Mouse (Mus musculus): ENCODE measurements at regions not wholly inside any gene's neighbourhood (a gene's known extent, or its start where the extent isn't known, plus 50 kb on each side); places are given as distances from the start of the nearest gene placed in this dataset.

- H3K4me3 ChIP-seq (ENCODE audit: insufficient read depth, low read depth, low read length), result no peak overlapping the region
- no peaks in the 10 kb centered on the region for H3K4me1 ChIP-seq (ENCODE audit: control insufficient read depth, insufficient read depth, low read length)
- WGBS, result 88% methylated on average over 2 of the region's 2 CpGs
Observed at GRCm38 (mm10) chr1:61331456-61331855, 307.2 kb upstream of the Pard3b start.

GRCm38 (mm10) chr1:61331906-61332305, 306.7 kb upstream of the Pard3b start:
- no peak for TF ChIP-seq CTCF (IDR thresholded peaks at IDR 0.05; ENCODE audit: insufficient read depth, low read depth, low read length)
- TF ChIP-seq POLR2A (IDR thresholded peaks at IDR 0.05; ENCODE audit: insufficient read depth, low read depth, low read length), result no peak
- no peaks in the 10 kb centered on the region for H3K4me1 ChIP-seq (ENCODE audit: control insufficient read depth, insufficient read depth, low read length)
- WGBS, result 51% methylated on average over 3 of the region's 3 CpGs
- no peak overlapping the region for H3K4me3 ChIP-seq (ENCODE audit: insufficient read depth, low read depth, low read length)
- H3K27ac ChIP-seq (ENCODE audit: insufficient read depth, low read depth, low read length), result no peak overlapping the region

More at GRCm38 (mm10) chr1:61331456-61331855, 307.2 kb upstream of the Pard3b start:
- TF ChIP-seq CTCF (IDR thresholded peaks at IDR 0.05; ENCODE audit: insufficient read depth, low read depth, low read length) (no peak), POLR2A (IDR thresholded peaks at IDR 0.05; ENCODE audit: insufficient read depth, low read depth, low read length) (no peak)
- no peak overlapping the region for H3K27ac ChIP-seq (ENCODE audit: insufficient read depth, low read depth, low read length)

- H3K27ac ChIP-seq (ENCODE audit: insufficient read depth, low read depth, low read length), result no peak overlapping the region
- TF ChIP-seq CTCF (IDR thresholded peaks at IDR 0.05; ENCODE audit: insufficient read depth, low read depth, low read length) (no peak), POLR2A (IDR thresholded peaks at IDR 0.05; ENCODE audit: insufficient read depth, low read depth, low read length) (no peak)
- 66% methylated on average over 2 of the region's 2 CpGs for WGBS
- H3K4me3 ChIP-seq (ENCODE audit: insufficient read depth, low read depth, low read length), result no peak overlapping the region
- no peaks in the 10 kb centered on the region for H3K4me1 ChIP-seq (ENCODE audit: control insufficient read depth, insufficient read depth, low read length)
Observed at GRCm38 (mm10) chr1:61336367-61336766, 302.3 kb upstream of the Pard3b start.

- H3K4me1 ChIP-seq (ENCODE audit: control insufficient read depth, insufficient read depth, low read length), result no peaks in the 10 kb centered on the region
- WGBS, result 94% methylated on average over 1 of the region's 1 CpGs
- H3K4me3 ChIP-seq (ENCODE audit: insufficient read depth, low read depth, low read length), result no peak overlapping the region
- no peak overlapping the region for H3K27ac ChIP-seq (ENCODE audit: insufficient read depth, low read depth, low read length)
- no peak for TF ChIP-seq POLR2A (IDR thresholded peaks at IDR 0.05; ENCODE audit: insufficient read depth, low read depth, low read length)
- no peak for TF ChIP-seq CTCF (IDR thresholded peaks at IDR 0.05; ENCODE audit: insufficient read depth, low read depth, low read length)
Observed at GRCm38 (mm10) chr1:61352921-61353320, 285.7 kb upstream of the Pard3b start.

GRCm38 (mm10) chr1:61353481-61353880, 285.1 kb upstream of the Pard3b start:
- TF ChIP-seq POLR2A (IDR thresholded peaks at IDR 0.05; ENCODE audit: insufficient read depth, low read depth, low read length) (no peak), CTCF (IDR thresholded peaks at IDR 0.05; ENCODE audit: insufficient read depth, low read depth, low read length) (no peak)
- 47% methylated on average over 3 of the region's 3 CpGs for WGBS
- no peak overlapping the region for H3K4me3 ChIP-seq (ENCODE audit: insufficient read depth, low read depth, low read length)
- H3K27ac ChIP-seq (ENCODE audit: insufficient read depth, low read depth, low read length), result no peak overlapping the region
- no peaks in the 10 kb centered on the region for H3K4me1 ChIP-seq (ENCODE audit: control insufficient read depth, insufficient read depth, low read length)

GRCm38 (mm10) chr1:61355241-61355640, 283.4 kb upstream of the Pard3b start:
- WGBS, result 83% methylated on average over 5 of the region's 5 CpGs

GRCm38 (mm10) chr1:61359011-61359930, 279.4 kb upstream of the Pard3b start:
- Histone ChIP-seq H3K27ac (ENCODE audit: insufficient read depth, low read depth, low read length) (no peak overlapping the region), H3K4me1 (ENCODE audit: control insufficient read depth, insufficient read depth, low read length) (no peaks in the 10 kb centered on the region), H3K4me3 (ENCODE audit: insufficient read depth, low read depth, low read length) (no peak overlapping the region)
- TF ChIP-seq CTCF (IDR thresholded peaks at IDR 0.05; ENCODE audit: insufficient read depth, low read depth, low read length), result no peak
- WGBS, result 64% methylated on average over 19 of the region's 19 CpGs

More at GRCm38 (mm10) chr1:61355241-61355640, 283.4 kb upstream of the Pard3b start:
- TF ChIP-seq POLR2A (IDR thresholded peaks at IDR 0.05; ENCODE audit: insufficient read depth, low read depth, low read length), result no peak
- no peak for TF ChIP-seq CTCF (IDR thresholded peaks at IDR 0.05; ENCODE audit: insufficient read depth, low read depth, low read length)
- no peak overlapping the region for H3K27ac ChIP-seq (ENCODE audit: insufficient read depth, low read depth, low read length)
- no peak overlapping the region for H3K4me3 ChIP-seq (ENCODE audit: insufficient read depth, low read depth, low read length)
- no peaks in the 10 kb centered on the region for H3K4me1 ChIP-seq (ENCODE audit: control insufficient read depth, insufficient read depth, low read length)

- Histone ChIP-seq H3K4me3 (ENCODE audit: insufficient read depth, low read depth, low read length) (no peak overlapping the region), H3K4me1 (ENCODE audit: control insufficient read depth, insufficient read depth, low read length) (no peaks in the 10 kb centered on the region), H3K27ac (ENCODE audit: insufficient read depth, low read depth, low read length) (no peak overlapping the region)
- 75% methylated on average over 4 of the region's 4 CpGs for WGBS
- TF ChIP-seq CTCF (IDR thresholded peaks at IDR 0.05; ENCODE audit: insufficient read depth, low read depth, low read length) (no peak), POLR2A (IDR thresholded peaks at IDR 0.05; ENCODE audit: insufficient read depth, low read depth, low read length) (no peak)
Observed at GRCm38 (mm10) chr1:61372581-61372980, 266.0 kb upstream of the Pard3b start.

GRCm38 (mm10) chr1:61373661-61374491, 264.7 kb upstream of the Pard3b start:
- H3K27ac ChIP-seq (ENCODE audit: insufficient read depth, low read depth, low read length), result no peak overlapping the region

More at GRCm38 (mm10) chr1:61373661-61374491, 264.7 kb upstream of the Pard3b start:
- no peak for TF ChIP-seq POLR2A (IDR thresholded peaks at IDR 0.05; ENCODE audit: insufficient read depth, low read depth, low read length)
- no peak for TF ChIP-seq CTCF (IDR thresholded peaks at IDR 0.05; ENCODE audit: insufficient read depth, low read depth, low read length)
- H3K4me1 ChIP-seq (ENCODE audit: control insufficient read depth, insufficient read depth, low read length), result no peaks in the 10 kb centered on the region
- 85% methylated on average over 17 of the region's 17 CpGs for WGBS
- H3K4me3 ChIP-seq (ENCODE audit: insufficient read depth, low read depth, low read length), result no peak overlapping the region
